Mouse (Mus musculus) heart, embryonic 11.5 days (tissue): ENCODE measurements at regions not wholly inside any gene's neighbourhood (a gene's known extent, or its start where the extent isn't known, plus 50 kb on each side); places are given as distances from the start of the nearest gene placed in this dataset.
A peak's percentile ranks its signal among the peaks of the same experiment; 100 is the strongest.

Source experiments
- ATAC-seq: fragments of 200-750 bp; cut with Nextera tagmentation; replicated peaks from 2 replicates; pipeline ENCODE4 v1.8.0; 2017; ENCODE audit warnings: moderate library complexity; ENCODE audit not compliant: insufficient number of reproducible peaks, low FRiP score, low TSS enrichment
- H3K27ac ChIP-seq: fragments of 300-500 bp; sonication (generic); 2 replicates; pipeline ENCODE4 v1.5.1; 2014; ENCODE audit warnings: mild to moderate bottlenecking, low read depth, low read length
- H3K27me3 ChIP-seq: fragments of 300-500 bp; sonication (generic); 2 replicates; pipeline ENCODE4 v1.6.1; 2014; ENCODE audit warnings: mild to moderate bottlenecking, low read length, mixed read lengths; ENCODE audit not compliant: control insufficient read depth, insufficient read depth
- H3K36me3 ChIP-seq: fragments of 300-500 bp; sonication (generic); 2 replicates; pipeline ENCODE4 v1.6.1; 2014; ENCODE audit warnings: mild to moderate bottlenecking, low read length, moderate library complexity, mixed read lengths; ENCODE audit not compliant: control insufficient read depth, insufficient read depth
- H3K4me1 ChIP-seq: fragments of 300-500 bp; sonication (generic); 2 replicates; pipeline ENCODE4 v1.6.1; 2014; ENCODE audit warnings: low read length; ENCODE audit not compliant: control insufficient read depth, insufficient read depth
- H3K4me2 ChIP-seq: fragments of 300-500 bp; sonication (generic); 2 replicates; pipeline ENCODE4 v1.6.1; 2014; ENCODE audit warnings: mild to moderate bottlenecking, moderate library complexity
- H3K4me3 ChIP-seq: fragments of 300-500 bp; sonication (generic); 2 replicates; pipeline ENCODE4 v1.5.1; 2014; ENCODE audit warnings: low read depth, low read length
- H3K9ac ChIP-seq: fragments of 300-500 bp; sonication (generic); 2 replicates; pipeline ENCODE4 v1.6.1; 2014; ENCODE audit warnings: mild to moderate bottlenecking, low read depth, low read length, moderate library complexity
- H3K9me3 ChIP-seq: fragments of 300-500 bp; sonication (generic); replicated peaks from 2 replicates; pipeline ENCODE4 v1.6.1; 2016; ENCODE audit warnings: low read length; ENCODE audit not compliant: control insufficient read depth
- WGBS: fragments of 180-500 bp; shearing (Covaris S2); extraction: QIAGEN DNeasy Blood & Tissue Kit; methylation state at CpG from one replicate; pipeline ENCODE4 v1.1.7; 2014; ENCODE audit not compliant: insufficient replicate concordance; 5-methylcytosine and 5-hydroxymethylcytosine counted together

GRCm38 (mm10) chr2:50706652-50707051 is 410.1 kb upstream of the Mmadhc start:
- H3K27ac ChIP-seq = 0 out of 2 replicates have a peak overlapping the region, but pooled peaks have one; percentile 35
- 18% methylated on average over 3 of the region's 3 CpGs for WGBS
- H3K9me3 ChIP-seq = no peaks in the 10 kb centered on the region
- H3K4me3 ChIP-seq = no peak overlapping the region
- no peak overlapping the region for H3K9ac ChIP-seq
- H3K4me1 ChIP-seq = 0 out of 2 replicates have a peak, but pooled peaks cover 5% of the 10 kb centered on the region
- H3K36me3 ChIP-seq = no peaks in the 10 kb centered on the region
- H3K27me3 ChIP-seq = no peaks in the 10 kb centered on the region
- no peak for ATAC-seq
- no peak overlapping the region for H3K4me2 ChIP-seq

GRCm38 (mm10) chr2:50704297-50704696 is 407.7 kb upstream of the Mmadhc start:
- Histone ChIP-seq H3K4me2 (no peak overlapping the region), H3K4me3 (no peak overlapping the region), H3K9ac (no peak overlapping the region), H3K27ac (0 out of 2 replicates have a peak overlapping the region, but pooled peaks have one; percentile 29), H3K36me3 (no peaks in the 10 kb centered on the region), H3K4me1 (0 out of 2 replicates have a peak, but pooled peaks cover 5% of the 10 kb centered on the region), H3K9me3 (no peaks in the 10 kb centered on the region), H3K27me3 (no peaks in the 10 kb centered on the region)
- WGBS = 36% methylated on average over 3 of the region's 3 CpGs
- ATAC-seq = no peak

- no peaks in the 10 kb centered on the region for H3K27me3 ChIP-seq
- no peaks in the 10 kb centered on the region for H3K9me3 ChIP-seq
- no peak overlapping the region for H3K4me2 ChIP-seq
- no peak overlapping the region for H3K4me3 ChIP-seq
- H3K4me1 ChIP-seq = 0 out of 2 replicates have a peak, but pooled peaks cover 5% of the 10 kb centered on the region
- 84% methylated on average over 15 of the region's 15 CpGs for WGBS
- ATAC-seq = no peak
- H3K9ac ChIP-seq = no peak overlapping the region
- no peak overlapping the region for H3K27ac ChIP-seq
- H3K36me3 ChIP-seq = no peaks in the 10 kb centered on the region
Measured at GRCm38 (mm10) chr2:50702584-50703450, 406.2 kb upstream of the Mmadhc start.

- no peak overlapping the region for H3K4me2 ChIP-seq
- H3K36me3 ChIP-seq = no peaks in the 10 kb centered on the region
- no peak overlapping the region for H3K27ac ChIP-seq
- H3K9ac ChIP-seq = no peak overlapping the region
- no peak overlapping the region for H3K4me3 ChIP-seq
- no peak for ATAC-seq
- H3K27me3 ChIP-seq = no peaks in the 10 kb centered on the region
- WGBS = 69% methylated on average over 6 of the region's 6 CpGs
- H3K9me3 ChIP-seq = no peaks in the 10 kb centered on the region
- 0 out of 2 replicates have a peak, but pooled peaks cover 2% of the 10 kb centered on the region for H3K4me1 ChIP-seq
Measured at GRCm38 (mm10) chr2:50698841-50699240, 402.2 kb upstream of the Mmadhc start.

- no peak overlapping the region for H3K4me3 ChIP-seq
- H3K4me1 ChIP-seq = 0 out of 2 replicates have a peak, but pooled peaks cover 2% of the 10 kb centered on the region
- H3K9me3 ChIP-seq = no peaks in the 10 kb centered on the region
- no peak for ATAC-seq
- no peak overlapping the region for H3K9ac ChIP-seq
- H3K27ac ChIP-seq = no peak overlapping the region
- H3K27me3 ChIP-seq = no peaks in the 10 kb centered on the region
- H3K4me2 ChIP-seq = no peak overlapping the region
- H3K36me3 ChIP-seq = no peaks in the 10 kb centered on the region
Measured at GRCm38 (mm10) chr2:50696575-50696974, 400.0 kb upstream of the Mmadhc start.

- Histone ChIP-seq H3K9me3 (no peaks in the 10 kb centered on the region), H3K4me1 (peaks cover 5% of the 10 kb centered on the region; the same call in 1 of the 2 replicates), H3K4me3 (no peak overlapping the region), H3K27ac (no peak overlapping the region), H3K9ac (no peak overlapping the region), H3K36me3 (no peaks in the 10 kb centered on the region), H3K4me2 (no peak overlapping the region), H3K27me3 (no peaks in the 10 kb centered on the region)
- ATAC-seq = no peak
- WGBS = 75% methylated on average over 2 of the region's 2 CpGs
Measured at GRCm38 (mm10) chr2:50694849-50695248, 398.2 kb upstream of the Mmadhc start.

GRCm38 (mm10) chr2:50693784-50694350 is 397.3 kb upstream of the Mmadhc start:
- H3K4me3 ChIP-seq = no peak overlapping the region
- H3K4me1 ChIP-seq = peaks cover 5% of the 10 kb centered on the region; the same call in 1 of the 2 replicates
- no peaks in the 10 kb centered on the region for H3K27me3 ChIP-seq
- no peak overlapping the region for H3K9ac ChIP-seq
- H3K27ac ChIP-seq = no peak overlapping the region
- H3K4me2 ChIP-seq = no peak overlapping the region
- no peak for ATAC-seq
- 78% methylated on average over 7 of the region's 7 CpGs for WGBS
- no peaks in the 10 kb centered on the region for H3K36me3 ChIP-seq
- no peaks in the 10 kb centered on the region for H3K9me3 ChIP-seq

- no peak overlapping the region for H3K9ac ChIP-seq
- H3K4me3 ChIP-seq = no peak overlapping the region
- 52% methylated on average over 11 of the region's 11 CpGs for WGBS
- H3K27ac ChIP-seq = no peak overlapping the region
- ATAC-seq = no peak
- H3K4me1 ChIP-seq = peaks cover 5% of the 10 kb centered on the region; the same call in 1 of the 2 replicates
- H3K36me3 ChIP-seq = no peaks in the 10 kb centered on the region
- H3K27me3 ChIP-seq = no peaks in the 10 kb centered on the region
- no peaks in the 10 kb centered on the region for H3K9me3 ChIP-seq
- H3K4me2 ChIP-seq = no peak overlapping the region
Measured at GRCm38 (mm10) chr2:50690120-50691103, 393.8 kb upstream of the Mmadhc start.
